Mouse (Mus musculus): Measurements from ENCODE around the gene Atp9a.

The Atp9a gene

DNA sequence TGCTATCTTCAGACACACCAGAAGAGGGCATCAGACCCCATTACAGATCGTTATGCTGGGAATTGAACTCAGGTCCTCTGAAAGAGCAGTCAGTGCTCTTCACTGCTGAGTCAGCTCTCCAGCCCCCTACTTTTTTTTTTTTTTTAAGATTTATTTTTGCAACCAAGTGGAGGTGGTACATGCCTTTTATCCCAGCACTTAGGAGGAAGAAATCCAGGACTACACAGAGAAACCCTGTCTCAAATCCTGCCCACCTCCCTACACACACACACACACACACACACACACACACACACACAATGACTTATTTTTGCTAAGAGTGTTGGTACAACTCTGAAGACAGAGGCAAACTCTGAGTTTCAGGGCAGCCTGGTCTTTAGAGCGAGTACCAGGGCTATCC lies 59.5 kb downstream of the Atp9a start:
- no peak for DNase-seq (ENCODE audit: low spot score in 2 of 2)

DNA sequence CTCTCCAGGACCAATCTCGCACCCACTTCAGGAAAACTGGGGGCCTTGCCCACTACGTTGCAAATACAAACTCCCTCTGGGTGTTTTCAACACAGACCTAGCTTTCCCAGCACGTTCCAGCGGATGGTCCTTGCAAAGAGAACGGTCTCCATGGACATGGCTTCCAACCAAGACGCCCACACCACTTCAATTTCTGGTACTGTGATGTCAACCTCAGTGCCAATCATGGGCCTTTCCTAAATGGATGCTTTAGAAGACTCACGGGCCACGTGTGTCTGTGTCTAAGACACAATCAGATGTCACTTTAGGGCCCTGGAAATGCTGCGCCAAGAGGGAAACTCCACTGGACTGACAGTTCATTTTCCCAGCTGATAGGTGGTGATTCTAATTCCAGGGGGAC lies 60.7 kb downstream of the Atp9a start:
- no peak for DNase-seq (ENCODE audit: low spot score in 2 of 2)

DNA sequence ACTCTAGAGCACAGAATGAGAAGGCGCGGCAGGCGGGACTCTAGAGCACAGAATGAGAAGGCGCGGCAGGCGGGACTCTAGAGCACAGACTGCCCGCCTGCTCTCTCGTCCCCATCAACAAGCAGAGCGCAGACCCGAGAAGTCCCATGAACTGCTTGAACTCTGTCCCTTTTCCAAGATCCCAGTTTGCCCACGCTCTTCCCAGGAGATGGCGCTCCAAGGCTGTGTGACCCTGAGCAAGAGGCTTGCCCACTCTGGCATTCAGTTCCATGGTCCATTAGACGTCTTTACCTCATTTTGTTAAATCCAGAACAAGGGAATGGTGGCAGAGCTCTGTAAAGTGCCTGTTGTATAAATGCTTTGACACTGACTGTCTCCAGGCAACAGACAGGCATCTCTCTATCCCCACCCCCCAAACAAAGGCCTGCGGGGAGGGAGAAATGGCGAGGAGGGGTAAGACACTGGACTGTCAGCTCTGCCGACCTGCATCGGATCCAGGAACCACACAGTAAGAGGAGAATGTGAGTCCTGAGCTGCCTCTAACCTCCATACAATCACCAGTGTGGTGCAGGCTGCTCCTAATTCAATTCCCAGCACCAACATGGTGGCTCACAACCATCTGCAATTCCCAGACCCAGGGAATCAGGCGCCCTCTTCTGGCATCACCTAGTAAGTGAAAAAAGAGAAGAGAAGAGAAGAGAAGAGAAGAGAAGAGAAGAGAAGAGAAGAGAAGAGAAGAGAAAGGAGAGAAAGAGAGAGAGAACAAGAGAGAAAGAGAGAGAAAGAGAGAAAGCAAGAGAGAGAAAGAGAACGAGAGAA lies 62.6 kb downstream of the Atp9a start:
- DNase-seq (ENCODE audit: low spot score in 2 of 2): no peak

DNA sequence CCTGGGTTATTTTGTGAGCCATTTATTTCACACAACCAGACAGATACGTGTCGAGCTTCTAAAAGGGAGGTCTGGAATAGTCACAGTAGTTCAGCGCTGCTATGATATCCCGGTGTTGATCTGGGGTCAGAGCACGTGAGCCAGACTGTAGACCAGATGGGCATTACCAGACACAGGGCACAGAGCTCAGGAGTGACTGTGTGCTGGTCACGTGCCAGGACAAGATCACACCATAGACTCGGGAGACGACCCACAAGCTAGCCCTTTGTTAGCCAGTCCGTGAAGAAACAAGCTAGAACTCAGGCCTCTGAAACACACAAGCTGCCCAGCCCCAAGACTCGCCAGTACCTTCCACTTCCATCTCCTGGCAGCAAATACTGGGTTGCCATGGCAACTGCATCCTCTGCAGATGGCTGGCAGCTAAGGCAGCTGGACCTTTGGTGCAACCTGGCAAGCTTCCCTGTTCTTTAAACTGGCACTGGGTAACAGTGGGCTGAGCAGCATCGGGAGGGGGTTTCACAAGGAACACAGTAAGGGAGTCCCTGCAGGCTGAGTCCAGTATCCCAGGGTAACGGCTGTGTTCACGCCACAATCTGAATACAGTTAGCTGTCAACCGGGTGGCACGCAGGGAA lies 63.4 kb downstream of the Atp9a start:
- no peak for DNase-seq (ENCODE audit: low spot score in 2 of 2)

DNA sequence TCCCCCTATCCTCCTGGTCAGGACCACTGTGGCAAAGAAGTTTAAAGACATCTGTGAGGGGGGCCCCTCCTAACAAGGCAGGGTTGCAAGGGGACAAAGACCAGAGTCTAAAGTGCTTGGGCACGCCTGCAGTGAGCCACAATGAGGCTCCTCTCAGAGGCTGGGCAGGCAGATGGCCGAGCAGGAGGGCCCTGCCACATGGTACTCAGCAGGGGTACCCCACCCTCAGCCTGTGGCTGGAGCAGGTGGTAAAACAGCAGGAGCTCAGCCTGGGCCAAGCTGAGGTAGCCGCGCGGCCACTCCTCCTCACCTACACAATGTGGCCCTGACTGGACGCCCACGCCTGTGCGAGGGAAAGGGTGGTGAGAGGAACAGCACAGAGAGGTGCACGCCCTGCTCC lies 64.6 kb downstream of the Atp9a start:
- no peak for DNase-seq (ENCODE audit: low spot score in 2 of 2)

DNA sequence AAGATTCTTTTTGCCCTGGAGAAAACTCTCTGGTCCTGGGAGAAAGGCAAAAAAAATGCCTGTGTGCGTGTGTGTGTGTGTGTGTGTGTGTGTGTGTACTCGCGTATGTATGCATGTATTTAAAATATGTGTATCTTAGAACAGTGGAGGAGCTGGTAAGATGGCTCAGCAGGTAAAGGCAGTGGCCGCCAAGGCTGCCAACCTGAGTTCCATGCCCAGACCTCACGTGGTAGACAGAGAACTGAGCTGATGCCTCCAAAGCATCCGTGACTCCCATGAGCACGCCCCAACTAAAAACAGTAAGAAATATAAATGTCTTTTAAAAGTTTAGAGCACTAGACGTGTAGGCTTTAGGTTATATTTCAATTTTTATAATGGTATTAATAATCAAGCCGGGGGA lies 70.5 kb downstream of the Atp9a start:
- DNase-seq (ENCODE audit: low spot score in 2 of 2): no peak

DNA sequence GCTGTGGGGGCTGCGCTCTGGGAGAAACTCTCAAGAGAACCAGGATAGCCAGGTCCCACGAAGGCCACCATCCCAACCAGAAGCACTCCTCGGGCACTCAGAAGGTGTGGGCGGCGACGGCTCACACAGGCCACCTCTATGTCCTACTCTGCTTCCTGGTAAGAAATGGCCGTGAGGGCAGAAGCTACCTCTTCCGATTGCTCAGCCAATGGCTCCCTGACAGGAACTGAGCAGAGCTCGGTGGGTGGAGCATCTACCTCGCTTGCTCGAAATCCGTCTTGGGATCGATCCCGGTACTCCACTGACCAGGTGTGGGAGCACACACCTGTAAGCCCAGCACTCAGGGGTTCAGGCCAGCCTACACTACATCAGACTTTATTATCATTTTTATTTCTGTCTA lies 72.0 kb downstream of the Atp9a start:
- no peak for DNase-seq (ENCODE audit: low spot score in 2 of 2)

DNA sequence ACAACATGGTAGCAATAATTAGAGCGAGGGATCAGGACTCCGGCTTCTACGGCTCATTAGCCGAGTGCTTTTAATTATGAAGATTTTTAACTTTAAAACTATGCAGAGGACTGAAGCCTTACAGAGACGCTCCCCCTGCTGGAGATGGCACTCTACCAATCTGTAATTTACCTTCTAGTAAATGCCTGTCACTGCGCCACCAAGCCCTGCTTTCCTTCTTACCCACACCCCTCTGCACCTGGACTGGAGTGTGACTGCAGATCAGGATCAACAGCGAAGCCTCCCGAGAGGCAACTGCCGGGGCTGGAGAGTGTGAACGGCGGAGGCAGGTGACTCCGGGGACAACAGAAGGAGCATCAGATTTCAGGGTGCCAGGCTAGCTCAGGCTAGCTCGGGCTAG lies 72.4 kb downstream of the Atp9a start:
- no peak for DNase-seq (ENCODE audit: low spot score in 2 of 2)

DNA sequence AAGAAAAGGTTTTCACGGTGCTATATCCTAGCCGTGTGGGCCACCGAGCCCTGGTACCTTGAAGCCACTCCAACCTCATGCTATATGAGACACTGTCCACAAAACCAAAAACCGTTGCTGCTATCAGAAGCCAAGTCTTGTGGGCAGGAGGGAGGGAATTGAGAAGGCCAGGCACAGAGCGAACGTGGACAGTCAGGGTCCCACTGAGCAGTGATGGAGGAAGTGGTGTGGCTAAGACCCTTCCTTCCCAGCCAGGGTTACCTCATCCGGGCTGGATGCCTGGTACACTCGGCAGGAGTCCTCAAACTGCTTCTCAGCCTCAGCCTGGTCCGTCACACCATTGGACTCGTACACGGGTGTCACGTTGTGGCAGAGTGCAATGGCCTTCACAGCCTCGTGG lies 74.5 kb downstream of the Atp9a start:
- no peak for DNase-seq (ENCODE audit: low spot score in 2 of 2)

DNA sequence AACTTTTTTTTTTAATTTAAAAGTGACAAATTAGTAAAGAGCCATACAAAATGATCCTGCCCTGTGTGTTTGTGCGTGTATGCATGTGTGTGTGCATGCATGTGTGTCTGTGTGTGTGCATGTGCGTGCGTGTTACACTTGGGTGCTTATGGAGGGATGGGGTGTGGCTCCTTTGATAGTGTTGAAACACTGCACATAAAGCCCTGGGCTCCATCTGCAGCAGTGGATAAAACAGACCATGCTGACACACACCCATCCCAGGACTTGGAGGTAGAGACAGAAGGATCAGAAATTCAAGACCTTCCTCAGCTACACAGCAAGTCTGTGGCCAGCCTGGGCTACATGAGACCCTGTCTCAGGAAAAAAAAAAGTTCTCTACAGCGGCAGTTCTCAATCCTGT lies 76.5 kb downstream of the Atp9a start:
- DNase-seq (ENCODE audit: low spot score in 2 of 2): no peak

DNA sequence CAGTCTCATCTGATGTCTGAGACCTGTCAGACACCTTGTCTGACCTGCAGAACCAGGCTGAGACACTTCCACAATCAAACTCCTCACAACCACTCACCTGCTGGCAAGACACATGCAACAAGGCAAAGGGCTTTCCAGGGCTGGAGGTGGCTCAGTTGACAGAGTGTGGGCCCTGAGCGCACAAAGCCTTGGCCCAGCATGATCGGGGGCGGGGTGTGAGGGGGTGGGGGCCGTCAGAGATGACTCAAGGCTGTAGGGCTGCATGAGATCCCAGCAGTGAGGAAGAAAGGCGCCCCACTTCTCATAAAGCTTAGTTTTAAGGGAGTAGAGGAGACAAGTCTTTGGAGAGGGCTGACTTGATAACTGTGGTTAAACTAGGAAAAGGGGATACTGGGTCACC lies 78.5 kb downstream of the Atp9a start:
- DNase-seq (ENCODE audit: low spot score in 2 of 2): no peak

DNA sequence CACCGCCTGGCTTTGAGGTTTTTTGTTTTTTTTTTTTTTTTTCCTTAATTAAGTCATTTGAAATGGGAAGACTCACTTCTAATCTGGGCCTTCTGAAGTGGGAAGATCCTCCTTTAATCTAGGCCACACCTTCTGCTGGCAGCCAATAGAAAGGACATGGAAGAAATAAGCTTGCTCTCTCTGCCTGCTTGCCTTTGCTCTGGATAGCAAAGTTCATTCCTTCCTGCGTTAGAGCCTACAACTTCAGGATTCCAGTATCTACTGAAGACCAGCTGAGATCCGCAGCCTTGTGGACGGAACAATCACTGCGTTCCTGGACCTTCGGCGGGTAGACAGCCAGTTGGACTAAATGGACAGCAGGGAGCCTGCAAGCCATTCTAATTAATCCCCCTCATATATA lies 79.0 kb downstream of the Atp9a start:
- DNase-seq (ENCODE audit: low spot score in 2 of 2): no peak

DNA sequence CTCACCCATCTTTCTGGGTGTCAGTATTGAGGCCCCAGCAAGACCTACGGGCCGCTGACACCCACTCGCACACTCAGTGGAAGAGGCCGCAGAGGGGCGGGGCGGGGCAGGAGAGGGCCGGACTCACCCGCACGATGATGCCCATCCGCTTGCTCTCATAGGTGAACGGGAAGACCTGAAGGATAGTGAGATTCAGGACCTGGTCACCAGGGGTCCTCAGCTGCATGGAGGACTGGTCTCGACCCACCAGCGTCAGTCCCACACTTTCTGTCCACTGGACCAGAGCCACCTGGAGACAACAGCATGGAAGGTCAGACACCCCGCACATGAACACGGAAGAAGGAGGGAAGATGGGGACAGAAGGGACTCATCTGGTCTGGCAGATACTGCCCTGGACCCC lies 80.4 kb downstream of the Atp9a start:
- DNase-seq (ENCODE audit: low spot score in 2 of 2): no peak

DNA sequence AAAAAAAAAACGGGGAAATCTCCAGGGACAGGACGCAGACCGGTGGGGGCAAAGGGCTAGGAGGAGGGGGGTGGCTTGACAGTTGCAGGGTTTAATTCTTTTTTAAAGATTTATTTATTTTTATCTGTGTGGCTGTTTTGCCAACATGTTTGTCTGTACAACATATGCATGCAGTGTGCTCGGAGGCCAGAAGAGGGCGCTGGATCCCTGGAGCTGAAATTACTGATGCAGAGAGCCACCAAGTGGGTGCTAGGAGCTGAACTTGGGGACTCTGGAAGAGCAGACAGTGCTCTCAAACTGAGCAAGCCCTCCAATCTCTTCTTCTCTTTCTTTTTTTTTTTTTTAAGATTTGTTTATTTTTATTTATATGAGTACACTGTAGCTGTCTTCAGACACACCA lies 81.9 kb downstream of the Atp9a start:
- DNase-seq (ENCODE audit: low spot score in 2 of 2): no peak

DNA sequence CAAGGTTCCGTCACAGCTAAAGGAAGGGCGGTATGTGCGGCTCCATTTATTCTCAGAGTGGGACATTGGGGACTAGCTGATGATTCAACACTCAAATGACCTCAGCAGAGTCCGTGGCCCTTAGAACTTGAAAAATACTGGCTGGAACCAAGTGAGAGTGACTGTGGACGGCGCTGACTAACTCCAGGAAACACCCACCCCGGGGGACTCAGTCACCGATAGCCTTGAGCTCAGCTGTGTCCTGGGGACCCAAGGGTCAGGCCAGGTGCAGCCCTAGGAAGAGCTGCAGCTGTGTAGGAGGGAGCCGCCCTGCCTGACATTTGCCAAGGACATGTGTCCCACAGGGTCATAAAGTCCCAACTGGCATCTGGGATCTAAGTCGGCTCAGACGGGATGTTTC lies 83.7 kb downstream of the Atp9a start:
- DNase-seq (ENCODE audit: low spot score in 2 of 2): peak; percentile 49 to 54

DNA sequence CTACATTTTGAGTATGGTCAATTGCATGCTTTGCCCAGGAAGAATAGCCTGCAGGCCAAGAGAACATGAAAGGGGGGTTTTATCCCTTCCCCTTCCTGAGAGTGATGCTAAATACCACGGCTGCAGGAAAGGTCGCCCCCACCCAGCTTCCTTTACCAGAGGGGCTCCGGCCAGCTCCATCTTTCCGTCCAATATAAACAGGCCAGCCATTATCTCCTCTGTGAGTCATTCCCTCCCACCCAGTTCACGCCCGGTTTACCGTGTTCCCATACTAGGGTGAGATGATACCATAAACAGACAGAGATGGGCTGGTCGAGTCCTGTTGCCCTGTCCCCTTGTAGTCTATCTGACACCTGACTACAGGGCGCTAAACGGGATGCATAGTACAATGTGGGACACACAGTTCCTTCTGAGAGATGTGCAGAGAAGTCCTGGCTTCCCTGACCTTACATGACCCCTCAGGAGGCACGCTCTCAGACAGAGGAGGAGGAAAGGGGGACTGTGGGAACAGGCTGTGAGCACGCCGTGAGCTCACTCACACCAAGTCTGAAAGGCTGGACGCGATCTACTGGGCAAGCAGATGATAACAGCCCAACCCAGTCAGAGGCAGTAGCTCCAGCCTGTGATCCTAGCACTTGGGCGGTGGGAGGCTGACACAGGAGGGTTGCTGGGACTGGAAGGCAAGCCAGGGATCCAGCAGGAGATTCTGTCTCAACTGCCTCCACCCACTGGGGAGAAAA lies 85.5 kb downstream of the Atp9a start:
- peak; percentile 65 to 68 for DNase-seq (ENCODE audit: low spot score in 2 of 2)

DNA sequence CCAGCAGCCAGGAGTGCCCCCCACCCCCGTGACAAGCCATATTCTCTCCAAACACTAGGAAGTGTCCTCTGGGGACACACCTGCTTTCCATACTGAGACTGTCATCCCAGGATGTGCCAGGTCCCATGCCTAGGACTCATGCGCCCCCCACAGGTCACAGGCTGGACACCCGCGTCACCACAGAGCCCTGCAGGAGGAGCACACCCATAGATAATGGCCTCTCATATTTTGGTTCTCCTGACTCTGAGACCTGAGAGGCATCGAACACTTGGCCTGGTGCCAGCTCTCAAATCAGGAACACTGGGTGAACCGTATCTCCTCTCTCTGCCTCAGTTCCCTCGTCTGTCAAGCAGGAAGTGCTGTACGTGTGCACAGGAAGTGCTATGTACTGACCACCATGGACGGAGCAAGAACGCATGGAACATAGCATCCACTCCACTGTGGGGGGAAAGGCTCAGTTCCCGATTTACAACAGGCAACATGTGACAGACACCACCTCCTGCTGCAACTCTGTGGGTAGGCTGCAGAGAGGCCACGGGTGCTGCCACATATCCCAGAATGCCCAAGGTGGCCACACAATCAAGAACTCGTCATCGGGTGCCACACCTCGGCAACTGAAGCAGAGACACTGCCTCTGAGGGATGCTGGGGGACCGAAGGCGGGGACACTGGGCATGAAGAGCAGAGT lies 87.1 kb downstream of the Atp9a start:
- no peak for DNase-seq (ENCODE audit: low spot score in 2 of 2)

DNA sequence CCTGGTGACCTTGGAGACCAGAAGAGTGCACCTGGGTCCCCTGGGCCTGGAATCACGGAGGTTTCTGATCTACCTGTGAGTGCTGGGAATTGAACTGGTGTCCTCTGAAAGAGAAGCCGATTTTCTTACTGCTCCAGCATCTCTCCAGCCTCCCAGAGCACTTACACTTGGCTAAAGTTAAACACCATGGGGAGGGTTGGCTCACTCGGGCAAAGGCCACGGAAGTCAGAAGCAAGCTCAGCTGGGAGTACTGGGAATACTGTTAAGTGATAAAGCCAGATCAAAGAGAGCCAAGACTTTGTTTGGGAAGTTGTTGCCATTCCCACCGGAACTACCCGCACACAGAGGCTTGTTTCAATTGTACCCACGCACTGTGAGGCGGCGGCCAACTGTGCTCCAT lies 87.7 kb downstream of the Atp9a start:
- no peak for DNase-seq (ENCODE audit: low spot score in 2 of 2)

DNA sequence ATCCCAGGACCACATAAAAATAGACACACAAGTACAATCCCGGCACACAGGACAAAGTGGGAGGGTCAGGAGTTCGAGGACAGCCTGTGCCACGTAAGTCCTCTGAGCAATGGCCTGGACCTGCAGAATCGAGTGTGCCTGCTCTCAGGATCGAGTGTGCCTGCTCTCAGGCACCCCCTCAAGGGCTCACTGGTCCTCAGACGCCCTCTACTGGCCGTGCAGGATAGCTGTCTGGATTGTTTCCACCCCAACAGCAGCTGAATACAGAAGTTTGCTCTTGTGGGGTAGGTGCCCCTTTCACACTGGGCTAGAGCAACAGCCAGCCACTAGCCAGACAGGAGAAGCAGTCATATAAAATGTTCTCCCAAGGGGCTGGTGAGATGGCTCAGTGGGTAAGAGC lies 90.5 kb downstream of the Atp9a start:
- no peak for DNase-seq (ENCODE audit: low spot score in 2 of 2)

DNA sequence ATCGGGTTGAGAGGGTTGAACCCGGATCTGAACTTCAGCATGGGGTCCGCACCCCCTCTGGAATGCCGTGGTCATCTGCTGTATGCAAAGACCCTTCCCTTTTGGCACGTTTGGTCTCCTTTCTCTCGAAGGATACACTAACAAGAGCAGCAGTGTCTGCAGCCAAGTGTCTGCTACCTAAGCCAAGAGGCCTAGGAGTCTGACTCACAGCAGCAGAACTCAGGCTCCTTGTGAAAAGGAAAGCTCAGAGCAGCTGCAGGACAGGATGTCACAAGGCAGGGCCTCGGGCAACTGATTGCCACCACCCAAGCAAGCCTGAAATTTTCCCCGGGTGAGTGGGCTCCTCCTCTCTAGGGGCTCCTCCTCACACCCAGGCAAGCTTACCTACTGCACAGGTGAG lies 94.0 kb downstream of the Atp9a start:
- no peak for DNase-seq (ENCODE audit: low spot score in 2 of 2)

DNA sequence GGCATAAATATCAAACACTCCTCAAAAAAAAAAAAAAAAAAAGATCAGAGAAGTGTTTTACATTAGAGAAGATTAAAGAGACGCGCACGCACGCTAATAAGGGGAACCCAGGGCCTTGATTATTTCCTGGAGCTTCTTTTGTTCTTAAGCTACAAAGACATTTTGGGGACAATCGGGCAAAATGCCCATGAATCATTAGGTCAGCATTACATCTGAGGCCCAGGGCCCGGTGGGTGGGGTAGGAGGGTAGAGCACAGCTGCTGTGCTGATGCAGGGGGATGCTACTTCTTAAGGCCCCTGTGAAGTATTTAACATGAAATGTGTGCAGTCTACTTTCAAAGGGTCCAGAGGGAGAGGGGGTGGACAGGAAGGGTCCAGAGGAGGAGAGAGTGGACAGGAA lies 97.4 kb downstream of the Atp9a start:
- no peak for DNase-seq (ENCODE audit: low spot score in 2 of 2)

DNA sequence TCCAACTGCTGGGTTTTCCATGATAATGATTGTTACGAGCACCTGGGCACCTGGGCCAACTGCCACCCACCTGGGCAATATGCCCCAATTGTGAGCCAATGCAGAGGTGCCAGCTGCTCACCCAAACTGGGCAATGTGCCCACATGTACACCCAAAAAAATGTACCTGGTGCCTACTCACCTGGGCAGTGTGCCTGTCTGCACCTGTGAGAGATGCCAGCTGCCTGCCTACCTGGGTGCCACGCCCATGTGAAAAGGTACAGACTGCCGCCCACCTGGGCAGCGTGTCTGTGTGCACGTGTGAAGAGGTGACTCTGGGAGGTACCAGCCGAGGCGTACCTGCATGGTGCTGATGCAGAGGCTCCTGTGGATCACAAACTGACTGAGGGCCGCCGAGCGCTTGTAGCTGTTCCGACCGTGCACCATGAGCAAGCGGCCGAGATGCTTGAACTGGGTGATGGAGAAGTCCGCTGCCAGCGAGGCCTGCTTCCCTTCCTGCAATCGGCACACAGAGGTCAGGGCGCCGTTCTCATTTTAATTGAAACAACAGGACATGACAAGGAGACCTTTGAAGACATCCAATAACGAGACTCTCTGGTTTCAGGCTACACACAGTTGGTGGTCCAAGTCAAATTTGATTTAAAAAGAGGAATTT lies 98.6 kb downstream of the Atp9a start:
- no peak for DNase-seq (ENCODE audit: low spot score in 2 of 2)

Data from heart, adult 9 months (tissue).